Mouse (Mus musculus) liver, postnatal 0 days (tissue): ENCODE data around the gene Hist2h2ab. TPM values are rescaled to one million over a fixed set of nuclear protein-coding genes. Genes with fewer than 3 reads are reported as not detected.
"Not testable (repeated sequence)": the region's sequence is repeated elsewhere in the genome, so short reads cannot be mapped to it uniquely, and the experiment has no call there.

Experiments
- ATAC-seq: fragments of 200-750 bp; cut with Nextera tagmentation; 2 replicates; pipeline ENCODE4 v1.8.0; 2017; ENCODE audit warnings: mild to moderate bottlenecking, moderate library complexity
- DNase-seq: peaks from one replicate; pipeline ENCODE4 v3.0.0-alpha.2; 2016
- H3K27ac ChIP-seq: fragments of 300-500 bp; sonication (generic); 2 replicates; pipeline ENCODE4 v1.5.1; 2014; ENCODE audit warnings: antibody characterized with exemption, moderate library complexity, mild to moderate bottlenecking, low read depth
- H3K27me3 ChIP-seq: fragments of 300-500 bp; sonication (generic); 2 replicates; pipeline ENCODE4 v1.6.1; 2014; ENCODE audit warnings: low read length, control low read depth, mixed read lengths; ENCODE audit not compliant: insufficient read depth
- H3K36me3 ChIP-seq: fragments of 300-500 bp; sonication (generic); replicated peaks from 2 replicates; pipeline ENCODE4 v1.6.1; 2014; ENCODE audit warnings: mild to moderate bottlenecking, control low read depth, low read length, moderate library complexity, mixed read lengths; ENCODE audit not compliant: insufficient read depth
- H3K4me1 ChIP-seq: fragments of 300-500 bp; sonication (generic); 2 replicates; pipeline ENCODE4 v1.6.1; 2014; ENCODE audit warnings: antibody characterized with exemption, mild to moderate bottlenecking, control low read depth; ENCODE audit not compliant: insufficient read depth
- H3K4me2 ChIP-seq: fragments of 300-500 bp; sonication (generic); 2 replicates; pipeline ENCODE4 v1.6.1; 2014; ENCODE audit warnings: low read depth, mild to moderate bottlenecking, low read length, moderate library complexity, mixed read lengths
- H3K4me3 ChIP-seq: fragments of 300-500 bp; sonication (generic); 2 replicates; pipeline ENCODE4 v1.5.1; 2014; ENCODE audit warnings: low read depth, low read length
- H3K9ac ChIP-seq: fragments of 300-500 bp; sonication (generic); replicated peaks from 2 replicates; pipeline ENCODE4 v1.6.1; 2014; ENCODE audit warnings: mild to moderate bottlenecking, moderate library complexity
- H3K9me3 ChIP-seq: fragments of 300-500 bp; sonication (generic); 2 replicates; pipeline ENCODE4 v1.6.1; 2016; ENCODE audit warnings: mild to moderate bottlenecking, control low read depth, low read length, mixed read lengths
- CTCF ChIP-seq: sonication (generic); IDR thresholded peaks from 2 replicates; pipeline ENCODE4 v1.5.1; 2016; ENCODE audit warnings: antibody characterized with exemption, low read depth
- EP300 ChIP-seq: IDR thresholded peaks from 2 replicates; pipeline ENCODE4 v1.6.1; 2016; ENCODE audit warnings: antibody characterized with exemption, low read depth, mild to moderate bottlenecking
- WGBS: fragments of 180-500 bp; shearing (Covaris S2); extraction: QIAGEN DNeasy Blood & Tissue Kit; methylation state at CpG from one replicate; pipeline ENCODE4 v1.1.7; 2014; ENCODE audit not compliant: insufficient replicate concordance; 5-methylcytosine and 5-hydroxymethylcytosine counted together
- polyA plus RNA-seq: library from polyadenylated mRNA; unstranded; fragments of >200 nt; fragmentation: Nextera tagmentation; extraction: Ambion mirVana; gene quantifications from 2 replicates; pipeline ENCODE4 v1.2.1, GENCODE M21; 2015

Gene Hist2h2ab
- polyA plus RNA-seq, 1 experiment from 2014 or later: 0.46 TPM

DNA sequence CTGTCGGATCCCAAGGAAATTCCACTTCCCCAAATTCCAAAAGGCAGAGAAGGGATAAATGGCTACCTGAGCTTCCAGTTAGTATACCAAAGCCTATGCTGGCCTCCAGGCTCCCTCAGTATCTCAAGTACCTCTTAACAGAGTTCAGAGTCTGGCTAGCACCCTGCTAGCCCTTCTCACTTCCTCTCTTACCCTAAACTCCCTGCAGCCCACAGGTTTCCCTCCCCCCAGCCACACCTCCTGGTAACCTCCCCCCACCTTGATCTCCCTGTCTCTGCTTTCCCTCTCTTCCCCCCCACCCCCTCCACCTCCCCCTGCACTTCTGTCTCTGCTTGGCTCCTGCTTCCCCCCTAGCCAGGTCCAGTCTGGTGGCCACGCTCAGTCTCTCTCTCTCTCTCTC, 19.9 kb upstream of the Hist2h2ab start:
- H3K9ac ChIP-seq: no peak overlapping the region
- 46% methylated on average over 2 of the region's 2 CpGs for WGBS
- no peak for TF ChIP-seq EP300
- no peak for TF ChIP-seq CTCF

DNA sequence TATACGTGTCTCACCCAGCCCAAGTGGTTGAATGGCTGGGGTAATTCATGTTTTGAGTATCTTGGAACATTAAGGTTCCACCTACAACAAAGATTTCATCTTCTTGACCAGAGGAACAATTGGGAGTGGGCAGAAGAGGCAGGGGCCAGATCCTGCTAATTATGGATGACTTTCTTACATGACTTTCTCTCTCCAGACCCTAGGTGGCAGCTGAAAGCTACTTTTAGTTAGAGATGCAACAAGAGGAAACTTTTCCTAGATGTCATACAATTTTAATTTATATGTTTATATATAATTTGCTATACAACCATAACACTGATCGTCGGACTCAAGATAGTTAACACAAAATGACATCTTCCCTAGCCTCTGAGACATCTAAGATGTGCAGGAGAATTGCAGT, 11.8 kb upstream of the Hist2h2ab start:
- no peak for ATAC-seq

More for the DNA sequence above, 19.9 kb upstream of the Hist2h2ab start:
- no peaks in the 10 kb centered on the region for H3K27me3 ChIP-seq
- H3K4me1 ChIP-seq: peaks cover 15% of the 10 kb centered on the region
- H3K36me3 ChIP-seq: no peaks in the 10 kb centered on the region
- DNase-seq (no peak), ATAC-seq (no peak)
- no peaks in the 10 kb centered on the region; the same call in 1 of the 2 replicates for H3K9me3 ChIP-seq
- no peak overlapping the region for H3K4me3 ChIP-seq
- H3K27ac ChIP-seq: no peak overlapping the region
- H3K4me2 ChIP-seq: no peak overlapping the region

DNA sequence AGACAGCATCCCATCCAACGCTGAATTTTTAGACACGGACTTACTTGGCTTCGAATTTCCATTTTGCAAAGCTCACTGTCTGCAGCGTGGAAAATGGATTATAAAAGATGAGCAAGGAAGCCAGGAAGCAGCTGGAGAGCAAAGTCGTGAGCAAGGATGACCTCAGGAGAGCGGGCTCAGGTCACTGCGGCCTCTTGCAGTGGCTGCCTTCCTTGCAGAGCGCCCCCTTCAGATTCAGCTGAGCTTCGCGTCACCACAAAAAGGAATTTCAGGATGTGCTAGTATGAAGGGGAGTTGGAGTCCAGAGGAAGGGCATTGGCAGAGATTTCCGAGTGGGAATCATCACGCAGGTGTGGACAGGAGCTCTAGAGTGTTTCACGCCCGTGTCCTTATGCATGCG, 10.4 kb upstream of the Hist2h2ab start:
- no peak for ATAC-seq
- Histone ChIP-seq H3K9ac (no peak overlapping the region), H3K9me3 (no peaks in the 10 kb centered on the region), H3K4me1 (peaks cover 10% of the 10 kb centered on the region), H3K4me2 (no peak overlapping the region), H3K36me3 (no peaks in the 10 kb centered on the region), H3K4me3 (no peak overlapping the region), H3K27me3 (no peaks in the 10 kb centered on the region), H3K27ac (no peak overlapping the region)
- WGBS: 35% methylated on average over 15 of the region's 15 CpGs
- peak; percentile 34 for DNase-seq
- TF ChIP-seq EP300 (no peak), CTCF (peak; percentile 57)

More for the DNA sequence above, 11.8 kb upstream of the Hist2h2ab start:
- Histone ChIP-seq H3K27me3 (no peaks in the 10 kb centered on the region), H3K4me3 (no peak overlapping the region), H3K4me1 (peaks cover 4% of the 10 kb centered on the region; the same call in 1 of the 2 replicates), H3K4me2 (no peak overlapping the region), H3K36me3 (no peaks in the 10 kb centered on the region), H3K9ac (no peak overlapping the region), H3K9me3 (no peaks in the 10 kb centered on the region), H3K27ac (no peak overlapping the region)
- WGBS: 79% methylated on average over 3 of the region's 3 CpGs
- DNase-seq: no peak
- no peak for TF ChIP-seq EP300
- TF ChIP-seq CTCF: peak; percentile 33

DNA sequence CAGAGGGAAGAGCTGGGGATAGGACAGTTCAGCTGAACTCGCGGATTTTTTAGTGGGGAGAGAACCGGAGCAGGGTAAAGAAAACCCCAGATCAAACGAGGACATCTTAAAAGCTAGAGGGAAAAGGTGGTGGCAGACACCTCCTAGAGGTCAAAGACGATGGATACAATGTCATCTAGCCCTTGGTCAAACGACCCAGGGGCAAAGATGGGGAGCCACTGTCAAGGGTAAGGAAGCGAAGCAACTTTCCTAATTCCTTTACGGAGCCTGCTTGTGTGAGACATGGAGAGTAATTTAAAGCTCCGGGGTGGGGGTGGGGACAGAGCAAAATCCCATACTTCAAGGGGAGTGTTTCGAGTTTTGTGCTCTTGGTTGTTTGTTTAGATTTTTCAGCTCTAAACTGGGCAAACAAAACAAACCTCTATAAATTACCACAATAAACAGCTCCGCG, 449 bp upstream of the Hist2h2ab start:
- Histone ChIP-seq H3K36me3 (no peaks in the 10 kb centered on the region), H3K9me3 (no peaks in the 10 kb centered on the region), H3K9ac (peak overlapping the region; percentile 93), H3K4me3 (peak overlapping the region; percentile 67), H3K27me3 (no peaks in the 10 kb centered on the region), H3K27ac (peak overlapping the region; percentile 99), H3K4me2 (peak overlapping the region; percentile 70), H3K4me1 (peaks cover 41% of the 10 kb centered on the region)
- ATAC-seq (peak; percentile 7), DNase-seq (peak; percentile 52)
- no peak for TF ChIP-seq EP300
- peak; percentile 65 for TF ChIP-seq CTCF
- 0% methylated on average over 12 of the region's 12 CpGs for WGBS

DNA sequence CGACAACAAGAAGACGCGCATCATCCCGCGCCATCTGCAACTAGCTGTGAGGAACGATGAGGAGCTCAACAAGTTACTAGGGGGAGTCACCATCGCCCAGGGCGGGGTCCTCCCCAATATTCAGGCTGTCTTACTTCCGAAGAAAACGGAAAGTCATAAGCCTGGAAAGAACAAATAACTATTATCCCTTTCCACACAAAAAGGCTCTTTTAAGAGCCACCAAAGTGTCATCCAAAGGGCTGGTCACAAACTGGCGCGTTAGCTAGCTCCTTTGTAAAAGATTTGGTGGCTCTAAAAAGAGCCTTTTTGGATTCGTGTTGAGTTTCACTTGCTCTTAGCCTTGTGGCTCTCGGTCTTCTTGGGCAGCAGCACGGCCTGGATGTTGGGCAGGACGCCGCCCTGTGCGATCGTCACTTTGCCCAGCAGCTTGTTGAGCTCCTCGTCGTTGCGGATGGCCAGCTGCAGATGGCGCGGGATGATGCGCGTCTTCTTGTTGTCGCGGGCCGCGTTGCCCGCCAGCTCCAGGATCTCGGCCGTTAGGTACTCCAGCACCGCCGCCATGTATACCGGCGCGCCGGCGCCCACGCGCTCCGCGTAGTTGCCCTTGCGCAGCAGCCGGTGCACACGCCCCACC, 583 bp downstream of the Hist2h2ab start:
- peak overlapping the region; percentile 67 for H3K4me3 ChIP-seq
- H3K9me3 ChIP-seq, H3K27me3 ChIP-seq, ATAC-seq, H3K36me3 ChIP-seq: not testable (repeated sequence)
- peak overlapping the region; percentile 99 for H3K27ac ChIP-seq
- peak overlapping the region; percentile 93 for H3K9ac ChIP-seq
- peaks cover 45% of the 10 kb centered on the region for H3K4me1 ChIP-seq
- WGBS: 0% methylated on average over 23 of the region's 47 CpGs
- peak overlapping the region; percentile 70 for H3K4me2 ChIP-seq
- DNase-seq: peak; percentile 62

DNA sequence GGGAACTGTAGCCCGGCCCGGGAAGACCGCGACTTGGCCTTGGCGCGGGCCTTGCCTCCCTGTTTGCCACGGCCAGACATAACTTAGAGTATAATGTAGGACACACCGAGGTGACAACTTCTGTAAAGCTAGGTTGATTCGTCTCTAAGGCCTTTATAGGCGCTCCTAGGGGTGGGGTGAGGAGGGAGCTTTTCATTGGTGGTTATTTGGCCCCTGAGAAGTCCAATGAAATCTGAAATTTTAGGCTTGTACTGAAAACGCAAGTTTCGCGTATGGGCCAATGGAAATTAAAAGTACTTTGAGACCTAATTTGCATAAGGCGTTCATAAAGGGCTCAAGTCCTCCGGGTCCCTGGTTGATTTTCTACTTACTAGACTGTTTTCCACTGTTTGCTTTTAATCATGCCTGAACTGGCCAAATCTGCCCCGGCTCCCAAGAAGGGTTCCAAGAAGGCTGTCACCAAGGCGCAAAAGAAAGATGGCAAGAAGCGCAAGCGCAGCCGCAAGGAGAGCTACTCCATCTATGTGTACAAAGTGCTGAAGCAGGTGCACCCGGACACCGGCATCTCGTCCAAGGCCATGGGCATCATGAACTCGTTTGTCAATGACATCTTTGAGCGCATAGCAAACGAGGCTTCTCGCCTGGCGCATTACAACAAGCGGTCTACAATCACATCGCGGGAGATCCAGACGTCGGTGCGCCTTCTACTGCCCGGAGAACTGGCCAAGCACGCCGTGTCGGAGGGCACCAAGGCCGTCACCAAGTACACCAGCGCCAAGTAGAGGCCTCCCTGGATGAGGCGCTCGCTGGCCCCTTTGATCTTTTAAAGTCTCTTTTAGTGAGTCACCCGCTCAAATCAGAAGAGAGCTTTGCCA, 1.3 kb downstream of the Hist2h2ab start, which contains the start of the genes Hist2h2ac and Hist2h2be:
Gene Hist2h2ac, minus strand, starts transcription at position 116 of the 875 bp plus-strand sequence.
Gene Hist2h2be, plus strand, starts transcription at position 355 of the 875 bp plus-strand sequence.
- DNase-seq: peak; percentile 88
- Histone ChIP-seq H3K27me3 (no peaks in the 10 kb centered on the region), H3K9me3 (no peaks in the 10 kb centered on the region), H3K36me3 (no peaks in the 10 kb centered on the region), H3K4me3 (peak within 1 kb of the TSS; percentile 67), H3K9ac (peak within 1 kb of the TSS; percentile 93), H3K4me2 (peak within 1 kb of the TSS; percentile 70), H3K4me1 (peaks cover 45% of the 10 kb centered on the region), H3K27ac (peak within 1 kb of the TSS; percentile 99)
- TF ChIP-seq EP300: peak; percentile 88
- 0 out of 2 replicates have a peak, but pooled peaks have one; percentile 1 for TF ChIP-seq CTCF
- WGBS: 1% methylated on average over 43 of the region's 43 CpGs
- ATAC-seq: peak; percentile 88
